Mouse (Mus musculus): ENCODE measurements around the gene 6430548M08Rik. TPM values are rescaled to one million over a fixed set of nuclear protein-coding genes. Genes with fewer than 3 reads are reported as not detected.

Gene 6430548M08Rik
- total and polyA plus RNA-seq, 2 experiments: 2.4 to 2.9 TPM

GRCm38 (mm10) chr8:120072827-120073226, 41.1 kb upstream of the 6430548M08Rik start:
- no peak overlapping the region for H3K4me3 ChIP-seq (ENCODE audit: insufficient read depth, low read depth, low read length)
- no peak overlapping the region for H3K27ac ChIP-seq (replicated peaks; ENCODE audit: insufficient read depth, low read depth, low read length)

GRCm38 (mm10) chr8:120074516-120074915, 39.4 kb upstream of the 6430548M08Rik start:
- no peak overlapping the region for H3K9ac ChIP-seq (ENCODE audit: low read depth, low read length)
- no peaks in the 10 kb centered on the region for H3K79me2 ChIP-seq (ENCODE audit: control insufficient read depth, insufficient read depth, low read length)
- no peak for TF ChIP-seq POLR2A (IDR thresholded peaks at IDR 0.05; ENCODE audit: extremely low read depth, insufficient read depth, low read length)
- WGBS: 69% methylated on average over 6 of the region's 6 CpGs
- no peak overlapping the region for H3K4me3 ChIP-seq (ENCODE audit: insufficient read depth, low read depth, low read length)
- no peaks in the 10 kb centered on the region for H3K27me3 ChIP-seq (ENCODE audit: control insufficient read depth, insufficient read depth, low read length)
- no peak overlapping the region for H3K27ac ChIP-seq (replicated peaks; ENCODE audit: insufficient read depth, low read depth, low read length)
- no peaks in the 10 kb centered on the region for H3K4me1 ChIP-seq (ENCODE audit: control insufficient read depth, insufficient read depth, low read length)
- DNase-seq (ENCODE audit: extremely low read depth, low read depth, low spot score): peak; percentile 16
- no peaks in the 10 kb centered on the region for H3K36me3 ChIP-seq (ENCODE audit: control insufficient read depth, insufficient read depth, low read length)

More at GRCm38 (mm10) chr8:120072827-120073226, 41.1 kb upstream of the 6430548M08Rik start:
- Histone ChIP-seq H3K4me1 (ENCODE audit: control insufficient read depth, insufficient read depth, low read length) (no peaks in the 10 kb centered on the region), H3K79me2 (ENCODE audit: control insufficient read depth, insufficient read depth, low read length) (no peaks in the 10 kb centered on the region), H3K9ac (ENCODE audit: low read depth, low read length) (no peak overlapping the region), H3K36me3 (ENCODE audit: control insufficient read depth, insufficient read depth, low read length) (no peaks in the 10 kb centered on the region), H3K27me3 (ENCODE audit: control insufficient read depth, insufficient read depth, low read length) (no peaks in the 10 kb centered on the region)
- TF ChIP-seq CTCF (IDR thresholded peaks at IDR 0.05; ENCODE audit: low read depth, low read length): no peak
- TF ChIP-seq POLR2A (IDR thresholded peaks at IDR 0.05; ENCODE audit: extremely low read depth, insufficient read depth, low read length): no peak
- no peak for DNase-seq (ENCODE audit: extremely low read depth, low read depth, low spot score)
- WGBS: 89% methylated on average over 8 of the region's 8 CpGs

GRCm38 (mm10) chr8:120075347-120075746, 38.6 kb upstream of the 6430548M08Rik start:
- no peak for DNase-seq (ENCODE audit: extremely low read depth, low read depth, low spot score)
- H3K4me3 ChIP-seq (ENCODE audit: insufficient read depth, low read depth, low read length): no peak overlapping the region
- 67% methylated on average over 6 of the region's 6 CpGs for WGBS

GRCm38 (mm10) chr8:120078080-120078479, 35.9 kb upstream of the 6430548M08Rik start:
- H3K4me1 ChIP-seq (ENCODE audit: control insufficient read depth, insufficient read depth, low read length): no peaks in the 10 kb centered on the region
- no peak for TF ChIP-seq POLR2A (IDR thresholded peaks at IDR 0.05; ENCODE audit: extremely low read depth, insufficient read depth, low read length)
- TF ChIP-seq CTCF (IDR thresholded peaks at IDR 0.05; ENCODE audit: low read depth, low read length): peak; percentile 81
- peak; percentile 28 for DNase-seq (ENCODE audit: extremely low read depth, low read depth, low spot score)
- no peak overlapping the region for H3K4me3 ChIP-seq (ENCODE audit: insufficient read depth, low read depth, low read length)
- WGBS: 12% methylated on average over 10 of the region's 10 CpGs
- no peaks in the 10 kb centered on the region for H3K36me3 ChIP-seq (ENCODE audit: control insufficient read depth, insufficient read depth, low read length)
- no peak overlapping the region for H3K9ac ChIP-seq (ENCODE audit: low read depth, low read length)
- no peaks in the 10 kb centered on the region for H3K27me3 ChIP-seq (ENCODE audit: control insufficient read depth, insufficient read depth, low read length)
- no peak overlapping the region for H3K27ac ChIP-seq (replicated peaks; ENCODE audit: insufficient read depth, low read depth, low read length)
- H3K79me2 ChIP-seq (ENCODE audit: control insufficient read depth, insufficient read depth, low read length): no peaks in the 10 kb centered on the region

More at GRCm38 (mm10) chr8:120075347-120075746, 38.6 kb upstream of the 6430548M08Rik start:
- Histone ChIP-seq H3K27ac (replicated peaks; ENCODE audit: insufficient read depth, low read depth, low read length) (no peak overlapping the region), H3K9ac (ENCODE audit: low read depth, low read length) (no peak overlapping the region), H3K4me1 (ENCODE audit: control insufficient read depth, insufficient read depth, low read length) (no peaks in the 10 kb centered on the region), H3K27me3 (ENCODE audit: control insufficient read depth, insufficient read depth, low read length) (no peaks in the 10 kb centered on the region), H3K79me2 (ENCODE audit: control insufficient read depth, insufficient read depth, low read length) (no peaks in the 10 kb centered on the region), H3K36me3 (ENCODE audit: control insufficient read depth, insufficient read depth, low read length) (no peaks in the 10 kb centered on the region)
- TF ChIP-seq POLR2A (IDR thresholded peaks at IDR 0.05; ENCODE audit: extremely low read depth, insufficient read depth, low read length) (no peak), CTCF (IDR thresholded peaks at IDR 0.05; ENCODE audit: low read depth, low read length) (no peak)

GRCm38 (mm10) chr8:120079361-120079760, 34.6 kb upstream of the 6430548M08Rik start:
- H3K36me3 ChIP-seq (ENCODE audit: control insufficient read depth, insufficient read depth, low read length): peaks cover 2% of the 10 kb centered on the region; the same call in 1 of the 2 replicates
- H3K9ac ChIP-seq (ENCODE audit: low read depth, low read length): no peak overlapping the region
- 61% methylated on average over 5 of the region's 5 CpGs for WGBS
- no peaks in the 10 kb centered on the region for H3K79me2 ChIP-seq (ENCODE audit: control insufficient read depth, insufficient read depth, low read length)
- no peak overlapping the region for H3K4me3 ChIP-seq (ENCODE audit: insufficient read depth, low read depth, low read length)
- H3K27ac ChIP-seq (replicated peaks; ENCODE audit: insufficient read depth, low read depth, low read length): no peak overlapping the region
- no peak for DNase-seq (ENCODE audit: extremely low read depth, low read depth, low spot score)
- H3K27me3 ChIP-seq (ENCODE audit: control insufficient read depth, insufficient read depth, low read length): no peaks in the 10 kb centered on the region
- TF ChIP-seq CTCF (IDR thresholded peaks at IDR 0.05; ENCODE audit: low read depth, low read length) (no peak), POLR2A (IDR thresholded peaks at IDR 0.05; ENCODE audit: extremely low read depth, insufficient read depth, low read length) (no peak)
- H3K4me1 ChIP-seq (ENCODE audit: control insufficient read depth, insufficient read depth, low read length): no peaks in the 10 kb centered on the region

- TF ChIP-seq POLR2A (IDR thresholded peaks at IDR 0.05; ENCODE audit: extremely low read depth, insufficient read depth, low read length) (no peak), CTCF (IDR thresholded peaks at IDR 0.05; ENCODE audit: low read depth, low read length) (no peak)
- no peaks in the 10 kb centered on the region for H3K27me3 ChIP-seq (ENCODE audit: control insufficient read depth, insufficient read depth, low read length)
- DNase-seq (ENCODE audit: extremely low read depth, low read depth, low spot score): no peak
- H3K79me2 ChIP-seq (ENCODE audit: control insufficient read depth, insufficient read depth, low read length): no peaks in the 10 kb centered on the region
- peaks cover 8% of the 10 kb centered on the region for H3K36me3 ChIP-seq (ENCODE audit: control insufficient read depth, insufficient read depth, low read length)
- no peaks in the 10 kb centered on the region for H3K4me1 ChIP-seq (ENCODE audit: control insufficient read depth, insufficient read depth, low read length)
- 80% methylated on average over 8 of the region's 8 CpGs for WGBS
- no peak overlapping the region for H3K27ac ChIP-seq (replicated peaks; ENCODE audit: insufficient read depth, low read depth, low read length)
- H3K9ac ChIP-seq (ENCODE audit: low read depth, low read length): no peak overlapping the region
- H3K4me3 ChIP-seq (ENCODE audit: insufficient read depth, low read depth, low read length): no peak overlapping the region
These were observed 30.7 kb upstream of the 6430548M08Rik start for GRCm38 (mm10) chr8:120083261-120083660.
